Mouse (Mus musculus) ovary, postnatal 36 days (tissue): ENCODE data around the gene Alox12.

ENCODE experiments used
- DNase-seq: peaks from one replicate; pipeline ENCODE4 v3.0.0; 2022; ENCODE audit warnings: low spot score, mixed read lengths

The Alox12 gene

DNA sequence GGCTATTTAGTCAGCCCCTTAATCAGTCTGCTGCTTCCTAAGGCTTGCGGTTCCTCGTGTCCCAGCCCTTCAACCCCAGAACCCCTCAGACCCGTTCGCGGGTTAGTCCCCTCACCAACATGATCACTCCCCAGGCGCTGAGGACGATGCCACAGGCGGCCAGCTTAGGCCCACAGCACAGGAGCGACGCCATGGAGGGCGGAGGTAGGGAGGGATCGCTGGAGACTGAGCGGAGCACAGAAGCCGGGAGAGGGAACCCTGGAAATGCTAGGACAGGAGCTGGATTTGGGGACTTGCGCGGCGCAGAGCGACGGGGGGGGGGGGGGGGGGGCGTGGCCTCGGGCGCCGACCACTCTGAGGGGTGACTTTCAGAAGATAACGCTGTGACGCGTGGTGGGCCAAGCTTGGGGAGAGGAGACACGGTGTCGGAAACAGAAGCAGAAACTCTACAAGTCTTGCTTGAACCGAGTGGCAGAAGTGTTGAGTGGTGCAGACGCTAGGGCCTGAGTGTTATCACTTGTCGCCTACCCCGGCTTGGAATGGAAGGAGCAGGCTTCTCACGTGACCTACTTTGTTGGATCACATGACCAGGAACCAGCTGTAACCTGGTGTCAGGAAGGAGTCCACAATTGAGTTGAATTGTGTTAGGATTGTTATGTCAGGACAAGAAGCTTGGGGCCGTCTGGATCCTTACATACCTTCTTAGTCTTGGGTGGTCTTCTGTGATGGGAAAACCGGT, 15.4 kb downstream of the Alox12 start, which contains the start of the genes Gm21988 and Rnasek:
Gene Gm21988, minus strand, starts transcription at position 290 of the 739 bp plus-strand sequence.
Gene Rnasek, minus strand, starts transcription at position 302 of the 739 bp plus-strand sequence.
- peak; percentile 73 for DNase-seq

DNA sequence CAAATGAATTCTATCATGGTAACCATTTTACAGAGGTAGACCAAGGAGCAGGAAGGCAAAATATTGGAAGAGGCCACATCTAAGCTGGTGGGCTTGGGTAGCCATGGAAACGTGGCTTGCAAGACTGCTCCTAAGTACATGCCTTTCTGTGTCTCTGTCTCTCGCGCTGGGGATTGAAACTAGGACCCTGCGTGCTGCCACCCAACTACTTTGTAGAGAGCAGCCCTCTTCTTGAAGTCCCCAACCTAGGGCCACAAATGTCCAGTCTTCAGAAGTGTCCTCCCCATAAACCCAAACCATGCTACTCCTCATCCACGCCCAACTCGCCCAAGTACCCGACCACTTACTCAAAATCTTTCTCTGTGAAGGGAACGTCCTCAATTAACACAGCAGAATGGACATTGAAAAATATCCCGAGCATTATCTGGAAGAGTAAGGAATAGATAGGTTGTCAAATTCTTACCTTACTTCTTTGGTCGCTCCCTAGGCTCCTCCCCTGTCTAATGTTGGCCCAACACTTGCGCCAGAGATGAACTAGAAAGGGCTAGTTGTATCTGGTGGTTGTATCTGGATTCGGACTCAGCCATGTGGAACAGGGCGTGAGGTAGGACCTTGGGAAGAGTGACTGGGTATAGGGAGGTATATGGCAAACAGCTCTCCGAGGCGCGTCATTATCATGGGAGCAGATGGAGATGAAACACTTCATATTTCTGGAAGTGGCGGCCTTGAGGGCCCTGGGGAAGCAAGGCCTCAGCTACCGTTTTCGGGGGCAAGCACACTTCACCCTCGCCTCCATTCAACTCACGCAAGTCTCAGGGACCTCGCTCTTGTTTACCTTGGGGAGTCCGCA, 16.3 kb downstream of the Alox12 start:
- no peak for DNase-seq

DNA sequence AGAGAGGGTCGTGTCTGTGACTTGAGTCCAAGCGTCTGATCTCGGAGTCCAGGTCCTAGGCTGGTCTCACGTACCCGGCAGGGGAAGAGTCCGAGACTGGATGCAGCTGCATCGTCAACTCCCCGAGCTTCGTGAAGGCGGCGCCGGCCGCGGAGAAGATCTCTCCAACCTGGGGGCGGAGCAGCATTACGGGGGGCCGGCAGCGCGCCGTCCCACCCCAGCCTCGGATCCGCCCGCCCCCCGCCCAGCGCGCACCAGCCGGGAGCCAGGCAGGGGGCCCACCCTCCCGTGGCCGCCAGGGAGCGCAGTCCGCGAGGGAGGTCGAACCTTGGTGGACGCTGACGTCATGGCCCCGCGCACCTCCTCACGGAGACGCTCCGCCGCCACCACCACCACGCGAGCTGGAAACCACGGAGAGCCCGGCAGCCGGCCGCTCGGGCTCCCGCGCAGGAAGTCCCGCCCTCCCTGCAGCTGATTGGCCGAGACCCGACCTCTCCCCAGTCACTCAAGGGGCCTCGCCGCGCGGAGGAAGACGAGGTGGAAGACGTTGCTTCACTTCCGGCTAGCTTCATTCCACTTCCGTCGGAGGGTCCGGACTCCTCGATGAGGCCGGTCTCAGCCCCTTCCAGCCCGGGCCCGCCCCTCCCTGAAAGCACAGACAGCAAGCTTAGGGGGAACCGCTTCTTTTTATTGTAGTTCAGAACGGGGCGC, 17.5 kb downstream of the Alox12 start, which contains the start of gene 0610010K14Rik:
Gene 0610010K14Rik, minus strand, starts transcription at position 458 of the 711 bp plus-strand sequence.
- peak; percentile 99 for DNase-seq

DNA sequence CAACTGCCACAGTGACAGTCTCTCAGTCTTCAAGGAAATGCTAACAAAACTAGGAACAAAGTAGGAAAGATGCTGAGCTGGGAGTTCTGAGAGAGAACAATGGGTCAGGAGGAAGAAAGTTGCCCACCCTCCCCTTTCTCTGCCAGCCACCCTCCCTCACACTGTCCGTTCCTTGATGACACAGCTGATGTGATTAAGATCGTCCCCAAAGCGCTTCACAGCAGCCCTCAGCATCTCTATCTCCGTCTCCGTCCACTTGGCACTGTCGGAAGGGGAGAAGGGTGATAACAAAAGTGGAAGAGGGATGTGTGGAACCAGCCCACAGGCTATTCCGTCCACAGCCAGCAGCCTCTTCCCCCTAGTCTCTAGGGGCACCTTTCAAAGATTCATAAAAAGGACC, 18.4 kb downstream of the Alox12 start:
- no peak for DNase-seq

DNA sequence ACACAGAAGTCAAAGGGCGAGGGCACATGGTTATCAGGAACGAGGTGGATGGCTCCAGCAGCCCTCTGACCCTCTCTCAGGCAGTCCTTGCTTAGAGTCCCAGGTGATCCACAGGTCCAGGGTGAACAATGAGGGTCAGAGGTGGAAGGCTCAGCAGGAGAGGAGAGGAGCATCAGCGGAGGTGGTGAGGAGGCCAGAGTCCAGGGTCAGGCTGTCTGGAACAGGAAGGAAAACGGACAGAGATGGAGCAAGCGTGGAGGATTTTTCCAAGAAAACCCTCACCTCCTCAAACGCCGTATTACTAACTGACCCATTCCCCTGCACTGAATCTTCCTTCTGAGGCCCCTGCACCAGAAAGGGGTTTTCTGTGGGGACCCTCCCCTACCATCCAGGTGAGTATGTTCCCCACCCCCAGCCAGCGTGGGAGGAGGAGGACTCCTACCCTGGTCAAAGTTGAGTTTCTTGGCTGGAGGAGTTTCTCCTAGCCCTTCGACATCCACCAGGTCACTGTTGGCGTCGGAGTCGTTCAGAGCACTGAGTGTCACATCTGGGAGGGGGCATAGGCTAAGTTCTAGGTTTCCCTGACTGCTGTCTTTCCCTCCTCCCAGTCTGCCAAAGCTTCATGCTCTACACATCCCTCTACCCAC, 19.8 kb downstream of the Alox12 start:
- DNase-seq = no peak

DNA sequence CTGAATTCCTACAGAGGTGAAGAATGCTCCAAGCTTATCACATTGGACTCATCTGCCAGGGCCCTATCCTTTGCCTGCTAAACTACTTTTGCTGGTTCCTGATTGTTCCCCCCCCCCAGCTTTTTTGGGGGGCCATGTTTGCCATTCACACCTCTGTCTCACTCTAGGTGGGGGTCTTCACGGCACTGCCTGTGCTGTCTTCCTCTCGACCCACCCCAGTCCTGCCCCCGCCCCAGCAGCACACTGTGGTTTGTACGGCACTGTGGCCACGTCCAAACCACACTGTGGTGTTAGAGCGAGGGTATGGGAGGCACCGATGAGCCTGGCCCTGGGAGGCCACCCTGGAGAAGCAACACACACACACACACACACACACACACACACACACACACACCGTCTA, 20.7 kb downstream of the Alox12 start:
- no peak for DNase-seq

DNA sequence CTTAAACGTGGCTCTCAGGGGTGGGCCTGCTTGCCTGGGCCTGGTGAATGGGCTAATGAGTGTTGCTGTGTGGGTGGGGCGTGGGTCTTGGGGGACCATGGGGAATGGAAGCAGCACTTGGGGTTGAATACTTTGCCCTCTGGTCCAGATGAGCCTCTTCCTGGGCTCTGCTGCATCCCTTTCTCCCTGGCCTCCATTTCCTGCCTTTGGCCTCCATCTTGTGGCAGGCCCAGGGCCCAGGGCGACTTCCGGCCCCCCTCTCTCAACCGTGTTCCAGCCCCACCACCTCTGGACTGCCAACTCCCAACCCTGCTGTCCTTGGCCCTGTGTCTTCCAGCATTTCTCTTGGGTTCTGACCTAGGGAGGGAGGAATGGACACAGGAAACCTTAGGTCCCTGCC, 21.1 kb downstream of the Alox12 start:
- peak; percentile 59 for DNase-seq

DNA sequence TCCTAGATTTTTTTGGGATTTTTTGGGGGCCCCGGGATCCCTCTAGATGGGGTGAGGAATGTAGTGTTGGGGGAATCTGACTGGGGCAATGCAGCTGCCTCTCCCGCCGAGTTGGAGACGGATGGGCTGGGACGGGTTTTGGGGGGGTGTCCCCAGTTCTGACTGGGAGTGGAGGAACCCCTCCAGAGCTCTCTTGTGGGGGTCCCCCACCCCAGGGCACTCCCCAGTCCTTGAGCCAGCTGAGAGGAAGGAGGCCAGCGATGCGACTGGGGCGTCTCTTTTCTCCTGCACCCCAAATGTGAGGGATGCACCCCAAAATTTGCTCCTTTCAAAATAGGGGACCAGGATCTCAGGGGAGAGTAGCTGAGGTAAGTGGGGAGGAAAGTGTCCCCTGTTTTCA, 22.1 kb downstream of the Alox12 start:
- DNase-seq = peak; percentile 50

DNA sequence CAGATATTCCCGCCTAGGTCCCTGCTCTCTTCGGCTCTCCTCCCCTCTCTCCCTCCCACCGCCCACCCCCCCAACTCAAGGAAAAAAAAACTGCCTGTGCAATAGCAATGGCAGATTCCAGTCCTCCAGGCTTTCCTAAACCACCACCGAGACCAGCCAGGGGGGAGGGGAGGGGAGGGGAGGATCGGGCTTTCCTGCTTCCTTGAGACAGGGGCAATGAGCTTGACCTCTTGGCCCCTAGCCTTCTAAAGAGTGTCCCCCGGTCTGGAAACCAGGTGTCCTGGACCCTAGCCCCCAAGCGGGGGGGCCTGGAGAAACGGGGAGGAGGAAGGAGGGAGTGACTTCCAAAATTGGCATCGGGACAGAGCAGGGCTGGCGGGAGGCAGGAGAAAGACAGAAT, 22.6 kb downstream of the Alox12 start:
- DNase-seq = peak; percentile 72

DNA sequence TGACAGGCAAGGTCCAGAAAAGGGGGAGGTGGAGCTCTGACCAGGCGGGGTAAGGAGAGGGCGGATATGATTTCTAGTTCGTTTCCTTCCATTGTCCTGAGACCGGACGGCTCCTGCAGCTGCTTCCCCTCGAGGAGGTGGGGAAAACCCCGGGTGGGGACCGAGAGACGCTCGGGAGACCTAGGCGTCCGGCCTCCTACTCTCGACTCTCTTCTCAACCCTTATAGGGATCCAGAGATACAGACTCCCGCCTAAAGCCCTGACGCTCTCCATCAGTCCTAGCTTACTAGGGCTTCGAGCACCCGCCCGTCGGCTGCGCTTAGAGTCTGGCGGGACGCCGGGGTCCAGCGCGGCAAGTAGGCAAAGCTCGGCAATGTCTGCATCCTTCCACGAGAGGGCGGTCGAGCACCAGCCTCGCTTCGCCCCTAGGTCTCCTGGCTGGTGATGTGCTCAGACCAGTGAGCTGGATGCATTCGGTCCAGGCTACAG, 24.9 kb downstream of the Alox12 start:
- peak; percentile 84 for DNase-seq

DNA sequence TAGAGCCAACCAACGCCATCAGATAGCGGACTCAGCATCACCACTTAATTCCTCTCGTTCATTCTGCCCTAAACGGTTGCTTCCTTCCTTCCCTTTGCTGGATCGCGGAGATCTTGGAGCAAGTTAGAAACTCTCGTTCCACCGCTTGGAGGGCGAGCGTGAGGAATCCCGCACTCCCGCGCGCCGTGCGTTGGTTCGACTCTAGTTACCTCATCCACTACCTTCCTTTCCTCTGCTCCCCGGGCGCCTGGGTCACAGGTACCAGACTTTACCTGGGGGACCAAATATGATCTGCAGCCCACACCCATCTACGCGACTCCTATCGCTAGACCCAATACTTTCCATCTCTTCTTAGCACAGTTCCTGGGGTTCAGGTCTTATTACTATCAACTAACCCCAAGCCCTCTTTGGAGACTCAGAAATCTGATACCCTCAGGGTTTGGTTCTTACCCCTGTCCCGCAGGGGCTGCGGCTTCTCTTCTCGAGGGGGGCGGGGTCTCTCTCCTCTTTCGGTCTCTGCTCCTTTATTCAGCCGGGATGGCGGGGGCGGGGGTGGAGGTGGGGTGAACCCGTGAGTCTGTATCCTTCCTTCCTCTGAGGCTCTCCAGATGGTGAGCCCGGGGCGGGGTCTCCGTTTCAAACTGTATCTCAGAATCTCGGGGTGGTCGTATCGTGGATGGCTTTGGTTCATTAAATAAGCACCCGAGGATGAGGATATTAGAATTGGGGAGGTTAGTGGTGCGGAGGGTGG, 25.7 kb downstream of the Alox12 start, which contains the start of gene Bcl6b:
Gene Bcl6b, minus strand, starts transcription at position 539 of the 751 bp plus-strand sequence.
- no peak for DNase-seq

DNA sequence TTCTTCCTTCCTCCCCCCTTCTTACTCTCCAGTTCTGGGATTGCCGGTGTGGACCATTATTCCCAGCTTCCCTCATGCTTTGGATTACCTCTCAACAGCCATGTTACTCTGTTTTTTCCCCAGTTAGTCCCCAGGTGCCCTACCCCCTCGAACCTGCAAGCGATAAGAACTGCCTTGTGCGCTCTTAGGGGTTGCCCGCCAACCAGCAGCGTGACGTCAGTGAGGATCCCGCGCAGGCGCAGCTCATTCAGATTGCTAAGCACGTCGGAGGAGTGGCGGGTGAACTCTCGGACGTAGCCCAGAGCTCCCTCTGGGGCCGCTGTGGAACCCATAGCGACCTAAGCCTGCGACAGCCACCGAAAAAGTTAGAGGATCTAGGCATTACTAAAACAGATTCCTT, 26.3 kb downstream of the Alox12 start:
- peak; percentile 76 for DNase-seq

DNA sequence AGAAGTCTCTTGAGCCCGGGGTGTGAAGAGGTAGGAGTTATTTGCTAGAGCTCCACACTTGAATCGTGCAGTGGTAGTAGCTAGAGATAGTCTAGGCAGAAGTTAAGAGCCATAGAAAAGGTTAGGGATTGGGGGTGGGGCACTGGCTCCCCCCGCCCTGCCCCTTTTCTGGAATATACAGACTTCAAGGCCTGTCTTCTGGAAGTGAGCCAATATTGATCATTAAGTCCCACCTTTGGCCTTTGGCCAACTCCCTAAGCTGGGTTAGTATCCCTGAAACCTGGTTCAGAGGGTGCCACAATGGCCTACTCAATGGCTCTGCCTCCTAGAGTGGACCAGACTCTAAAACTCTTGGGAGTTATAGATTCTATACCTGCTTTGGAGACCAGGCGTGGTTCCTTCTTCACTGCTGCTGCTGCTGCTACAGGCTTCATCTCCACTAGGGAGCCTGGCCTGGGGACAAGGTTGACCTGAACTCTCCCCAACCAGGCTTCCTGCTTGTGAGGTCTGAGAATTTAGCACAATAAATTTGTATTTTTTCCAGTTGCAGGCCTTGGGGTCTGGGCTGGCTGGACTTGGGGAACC, 27.4 kb downstream of the Alox12 start:
- no peak for DNase-seq

DNA sequence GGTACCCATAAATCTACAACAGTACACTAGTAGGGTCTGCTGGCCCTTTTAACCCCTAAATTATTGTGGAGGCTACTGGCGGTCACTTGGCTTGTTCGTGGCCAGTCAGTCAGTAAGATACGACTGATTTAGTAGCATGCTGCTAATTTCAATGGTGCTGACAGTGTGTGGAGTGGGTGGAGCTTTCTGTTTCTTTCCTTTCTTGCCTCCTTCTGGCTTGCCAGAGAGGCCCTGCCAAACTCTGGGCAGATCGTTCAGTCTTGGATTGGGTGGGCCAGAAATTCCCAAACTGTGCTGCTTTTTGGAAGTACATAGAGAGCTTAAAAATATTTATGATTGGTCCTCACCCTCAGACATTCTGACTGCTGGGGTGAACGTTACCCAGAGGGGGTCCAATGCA, 28.0 kb downstream of the Alox12 start:
- DNase-seq = no peak

DNA sequence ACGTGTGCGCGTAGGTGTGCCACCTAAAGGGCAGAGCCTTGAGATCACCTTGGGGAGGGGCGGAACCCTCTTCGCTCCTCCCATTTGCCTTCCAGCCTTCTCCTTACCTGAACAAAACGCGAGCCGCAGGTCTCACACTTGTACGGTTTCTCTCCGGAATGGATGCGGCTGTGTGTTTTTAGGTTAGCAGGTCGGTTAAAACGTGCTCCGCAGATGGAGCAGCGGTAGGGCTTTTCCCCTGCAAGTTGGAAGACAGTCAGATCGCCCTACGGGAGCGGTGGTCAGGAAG, 28.6 kb downstream of the Alox12 start:
- DNase-seq = no peak

DNA sequence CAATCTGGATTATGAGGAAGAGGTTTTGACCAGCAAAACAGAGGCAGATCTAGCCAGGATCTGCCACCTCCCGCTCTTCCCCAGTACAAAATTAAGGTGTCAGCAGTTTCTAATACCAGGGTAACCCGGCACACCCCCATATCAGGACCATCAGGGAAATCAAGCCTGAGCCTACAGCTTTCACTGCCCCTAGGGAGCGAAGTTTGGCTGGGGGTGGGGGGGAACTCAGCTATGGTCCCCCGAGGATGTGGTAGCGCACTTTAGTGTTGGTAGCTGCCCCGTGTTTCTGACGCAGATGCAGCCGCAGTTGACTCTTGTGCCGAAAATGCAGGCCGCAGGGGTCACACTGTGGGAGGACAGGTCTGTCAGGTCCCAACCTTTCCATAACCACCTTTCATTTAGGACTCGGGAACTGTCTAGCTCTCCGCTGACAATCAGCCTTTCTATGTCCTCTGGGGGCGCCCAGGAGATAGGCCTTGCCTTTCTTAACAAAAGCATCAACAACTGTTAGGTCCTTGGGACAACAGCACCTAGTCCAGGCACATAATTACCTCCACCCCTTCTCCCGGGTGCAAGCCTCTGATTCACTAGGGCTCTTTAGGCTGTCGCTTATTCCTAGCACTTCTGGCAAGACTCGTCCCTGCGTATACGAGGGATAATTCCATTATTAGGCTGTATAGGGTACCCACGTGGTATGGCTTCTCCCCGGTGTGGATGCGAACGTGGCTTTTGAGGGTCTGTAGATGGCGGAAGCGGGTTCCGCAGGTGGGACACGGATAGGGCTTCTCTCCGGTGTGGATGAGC, 29.2 kb downstream of the Alox12 start:
- no peak for DNase-seq

DNA sequence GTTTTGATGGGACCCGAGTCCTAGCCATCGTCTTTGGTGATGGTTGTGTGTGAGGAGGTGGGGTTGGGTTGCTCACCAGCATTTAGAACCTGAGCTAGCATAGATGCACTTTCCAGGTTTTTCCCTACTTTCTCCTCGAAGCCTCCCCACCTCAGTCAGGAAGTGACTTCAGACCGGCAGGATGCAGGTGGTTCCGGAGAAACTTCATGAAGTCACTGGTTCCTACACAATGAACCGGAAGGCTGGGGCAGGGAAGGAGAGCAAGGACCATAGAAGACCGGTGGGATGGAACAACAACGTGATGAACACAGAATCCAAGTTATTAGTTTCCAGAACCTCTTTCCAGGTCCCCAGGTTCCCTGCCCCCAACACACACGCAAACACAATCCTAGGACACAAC, 31.4 kb downstream of the Alox12 start:
- no peak for DNase-seq

DNA sequence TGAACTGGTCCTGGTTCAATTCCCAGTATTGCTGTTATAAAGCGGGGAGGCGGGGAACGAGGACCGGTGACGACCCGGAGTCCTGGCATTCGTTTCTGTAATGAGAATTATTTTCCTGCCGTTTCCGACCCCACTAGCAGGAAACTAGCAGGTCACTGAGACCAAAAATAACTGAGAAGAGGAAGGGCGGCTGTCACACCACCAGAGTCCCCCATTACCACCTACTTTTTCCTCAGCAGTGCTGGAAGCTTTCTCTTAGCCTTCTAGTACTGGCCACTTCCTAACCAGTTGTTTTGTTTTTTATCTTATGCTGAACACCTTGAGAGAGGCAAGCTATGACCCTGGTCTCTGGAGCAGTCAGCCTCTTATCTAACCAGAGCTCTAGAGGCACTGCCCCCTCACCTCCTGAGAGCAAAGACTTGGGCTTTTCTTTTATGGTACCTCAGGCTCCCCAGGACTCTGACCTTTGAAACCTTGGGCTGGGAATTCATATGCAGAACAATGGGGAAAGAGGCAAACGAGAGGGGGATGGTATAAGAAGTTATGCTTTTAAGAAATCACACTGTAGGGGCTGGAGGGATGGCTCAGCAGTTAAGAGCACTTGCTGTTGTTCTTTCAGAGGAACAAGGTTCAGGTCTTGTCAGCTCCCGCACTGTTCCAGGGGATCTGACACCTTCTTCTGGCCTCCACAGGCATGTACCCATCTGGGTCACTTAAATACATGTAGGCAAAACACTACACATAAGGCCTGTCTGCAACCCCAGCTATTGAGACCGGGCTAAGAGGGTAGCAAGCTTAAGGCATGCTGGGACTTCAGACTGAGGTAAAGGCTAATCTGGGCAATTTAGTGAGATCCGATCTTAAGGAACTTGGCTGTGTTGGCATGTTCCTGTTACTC, 33.3 kb downstream of the Alox12 start:
- no peak for DNase-seq
